Mouse (Mus musculus) heart, embryonic 14.5 days (tissue): ENCODE data around the gene Dnajc13. TPM values are rescaled to one million over a fixed set of nuclear protein-coding genes. Genes with fewer than 3 reads are reported as not detected.

ENCODE experiments used
- ATAC-seq: fragments of 200-750 bp; cut with Nextera tagmentation; 2 replicates; pipeline ENCODE4 v1.8.0; 2017; ENCODE audit warnings: low read depth, moderate TSS enrichment; ENCODE audit not compliant: insufficient number of reproducible peaks, insufficient read depth, low FRiP score
- H3K27ac ChIP-seq, 2 experiments: fragments of 200-500 bp in 1 of 2; fragments of 300-500 bp in 1 of 2; sonication (generic) in 1 of 2; replicated peaks in 1 of 2; 2 replicates each; pipeline ENCODE4 v1.5.1; 2012 to 2014; ENCODE audit warnings: low read depth in 2 of 2, low read length in 2 of 2, control low read depth in 1 of 2, mild to moderate bottlenecking in 1 of 2, mixed read lengths in 1 of 2; ENCODE audit not compliant: control insufficient read depth in 1 of 2, insufficient read depth in 1 of 2
- H3K27me3 ChIP-seq: fragments of 300-500 bp; sonication (generic); 2 replicates; pipeline ENCODE4 v1.6.1; 2014; ENCODE audit warnings: mild to moderate bottlenecking, low read length, control low read depth; ENCODE audit not compliant: control insufficient read depth, insufficient read depth
- H3K36me3 ChIP-seq: fragments of 300-500 bp; sonication (generic); 2 replicates; pipeline ENCODE4 v1.6.1; 2014; ENCODE audit warnings: mild to moderate bottlenecking, control low read depth, low read length, mixed read lengths; ENCODE audit not compliant: control insufficient read depth, insufficient read depth
- H3K4me1 ChIP-seq, 2 experiments: fragments of 200-500 bp in 1 of 2; fragments of 300-500 bp in 1 of 2; sonication (generic) in 1 of 2; 2 replicates each; pipeline ENCODE4 v1.6.1; 2012 to 2014; ENCODE audit warnings: low read length in 2 of 2, control low read depth in 1 of 2, mixed read lengths in 1 of 2; ENCODE audit not compliant: control insufficient read depth in 2 of 2, insufficient read depth in 2 of 2
- H3K4me2 ChIP-seq: fragments of 300-500 bp; sonication (generic); 2 replicates; pipeline ENCODE4 v1.6.1; 2014; ENCODE audit warnings: mild to moderate bottlenecking, low read length
- H3K4me3 ChIP-seq, 2 experiments: fragments of 200-500 bp in 1 of 2; fragments of 300-500 bp in 1 of 2; sonication (generic) in 1 of 2; 2 replicates each; pipeline ENCODE4 v1.5.1; 2012 to 2014; ENCODE audit warnings: low read length in 2 of 2, mild to moderate bottlenecking in 2 of 2, control low read depth in 1 of 2, low read depth in 1 of 2, moderate library complexity in 1 of 2; ENCODE audit not compliant: control insufficient read depth in 1 of 2, insufficient read depth in 1 of 2
- H3K9ac ChIP-seq: fragments of 300-500 bp; sonication (generic); 2 replicates; pipeline ENCODE4 v1.6.1; 2014; ENCODE audit warnings: mild to moderate bottlenecking, low read length
- H3K9me3 ChIP-seq: fragments of 300-500 bp; sonication (generic); 2 replicates; pipeline ENCODE4 v1.6.1; 2016; ENCODE audit warnings: low read length, control low read depth; ENCODE audit not compliant: control insufficient read depth
- WGBS: fragments of 180-500 bp; shearing (Covaris S2); extraction: QIAGEN DNeasy Blood & Tissue Kit; methylation state at CpG from one replicate; pipeline ENCODE4 v1.1.7; 2014; 5-methylcytosine and 5-hydroxymethylcytosine counted together
- polyA plus RNA-seq: library from polyadenylated mRNA; unstranded; fragments of >200 nt; fragmentation: Nextera tagmentation; extraction: Ambion mirVana; gene quantifications from 2 replicates; pipeline ENCODE4 v1.2.1, GENCODE M21; 2014

Gene Dnajc13
- polyA plus RNA-seq, 1 experiment from 2014 or later: 15.5 TPM

DNA sequence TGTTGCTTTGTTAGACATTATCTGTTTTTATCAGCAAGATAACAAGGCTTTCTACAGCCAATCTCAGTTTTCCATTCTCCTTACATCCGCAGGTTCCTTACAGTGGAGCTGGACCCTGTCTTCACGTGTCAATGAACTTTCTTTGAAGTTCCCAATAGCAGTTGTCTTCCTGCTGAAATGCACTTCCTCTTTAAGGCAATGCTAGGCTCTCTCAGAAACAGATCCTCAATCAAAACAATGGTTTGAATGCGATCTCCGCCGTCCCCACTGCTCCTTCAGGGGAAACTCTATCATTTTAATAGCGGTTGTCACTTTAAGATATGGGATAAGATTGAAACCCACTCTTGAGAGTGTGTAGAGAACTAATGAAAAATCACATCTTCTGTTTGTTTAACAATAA is 22.2 kb upstream of the Dnajc13 start:
- H3K27ac ChIP-seq: no peak overlapping the region
- no peak for ATAC-seq
- no peak overlapping the region for H3K4me3 ChIP-seq
- no peaks in the 10 kb centered on the region for H3K27me3 ChIP-seq
- no peak overlapping the region for H3K9ac ChIP-seq
- 40% methylated on average over 6 of the region's 6 CpGs for WGBS
- no peak overlapping the region for H3K4me2 ChIP-seq
- no peaks in the 10 kb centered on the region for H3K9me3 ChIP-seq
- no peaks in the 10 kb centered on the region for H3K4me1 ChIP-seq
- H3K36me3 ChIP-seq: no peaks in the 10 kb centered on the region

DNA sequence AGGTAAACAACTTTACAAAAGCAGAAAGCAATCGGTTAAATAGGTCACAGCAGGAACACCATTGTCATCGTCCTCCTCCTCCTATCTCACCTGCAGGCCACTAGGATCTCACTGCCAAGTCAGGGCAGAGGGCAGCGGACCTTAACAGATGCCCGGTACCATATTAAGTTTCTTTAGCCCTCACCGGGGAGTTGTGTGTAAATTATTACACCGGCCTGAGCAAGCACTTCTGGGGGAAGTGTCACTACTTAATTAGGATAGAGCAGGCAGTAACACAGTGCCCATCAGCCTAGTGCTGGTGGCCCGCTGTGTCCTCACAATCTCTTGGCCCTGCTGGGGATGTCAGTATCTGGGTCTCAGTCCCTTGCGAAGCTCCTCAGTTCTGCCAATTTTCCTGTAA is 19.8 kb upstream of the Dnajc13 start:
- Histone ChIP-seq H3K9me3 (no peaks in the 10 kb centered on the region), H3K36me3 (no peaks in the 10 kb centered on the region), H3K4me1 (no peaks in the 10 kb centered on the region), H3K27me3 (no peaks in the 10 kb centered on the region), H3K9ac (no peak overlapping the region), H3K4me2 (no peak overlapping the region), H3K27ac (no peak overlapping the region), H3K4me3 (no peak overlapping the region)
- WGBS: 49% methylated on average over 8 of the region's 8 CpGs
- no peak for ATAC-seq

DNA sequence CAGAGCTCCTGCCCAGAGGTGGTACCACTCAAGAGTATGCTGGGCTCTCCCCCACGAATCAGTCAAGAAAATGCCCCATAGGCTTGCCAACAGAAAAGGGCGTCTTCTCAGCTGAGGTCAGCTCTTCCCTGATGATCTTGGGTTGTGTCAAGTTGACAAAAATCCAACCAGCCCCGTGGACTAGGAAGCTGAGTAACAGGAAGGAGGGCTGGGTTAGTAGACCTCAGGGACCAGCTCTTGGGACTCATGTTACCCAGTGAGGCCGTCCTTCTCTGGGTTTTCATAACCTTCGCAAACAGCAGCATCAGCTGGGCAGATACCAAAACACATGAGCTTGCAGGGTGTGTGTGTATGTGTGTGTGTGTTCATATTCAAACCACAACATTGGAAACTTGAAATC is 19.0 kb upstream of the Dnajc13 start:
- Histone ChIP-seq H3K9ac (no peak overlapping the region), H3K4me1 (no peaks in the 10 kb centered on the region), H3K27me3 (no peaks in the 10 kb centered on the region), H3K4me2 (no peak overlapping the region), H3K9me3 (no peaks in the 10 kb centered on the region), H3K27ac (no peak overlapping the region), H3K36me3 (no peaks in the 10 kb centered on the region), H3K4me3 (no peak overlapping the region)
- 69% methylated on average over 5 of the region's 5 CpGs for WGBS
- ATAC-seq: no peak

DNA sequence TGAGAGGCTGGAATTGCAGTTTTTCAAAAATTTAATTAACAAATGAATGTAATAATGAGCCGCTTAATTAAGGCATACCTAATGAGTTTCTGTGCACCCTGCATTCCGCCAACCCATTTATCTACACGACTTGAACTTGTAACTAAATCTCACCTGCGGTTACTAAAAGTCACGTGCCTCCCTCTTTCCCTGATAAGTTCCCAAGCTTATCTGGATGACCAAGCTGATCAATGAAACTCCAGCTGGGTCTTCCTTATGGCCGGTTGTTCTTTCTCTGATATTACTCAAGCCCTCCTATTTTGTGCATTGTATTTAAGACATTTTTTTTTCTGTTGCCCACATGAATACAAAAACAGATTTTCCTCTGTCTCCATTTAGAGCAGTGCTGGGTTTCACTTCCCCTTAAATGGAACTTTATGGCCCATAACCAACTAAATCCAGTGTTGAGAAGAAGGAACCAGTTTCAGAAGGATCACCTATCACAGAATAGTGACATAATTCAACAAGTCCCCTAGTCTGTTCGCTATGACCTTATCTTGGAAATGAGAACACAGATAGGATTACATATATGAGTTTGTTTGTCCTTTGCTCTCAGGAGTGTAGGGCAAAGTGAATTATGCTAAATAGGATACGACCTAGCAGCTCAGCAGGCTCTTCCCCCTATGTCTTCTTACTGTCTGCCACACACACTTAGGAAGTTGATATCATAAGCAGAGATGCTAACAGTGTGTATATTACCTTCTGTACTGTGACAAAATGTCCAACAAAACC is 18.2 kb upstream of the Dnajc13 start:
- 62% methylated on average over 8 of the region's 8 CpGs for WGBS
- H3K4me3 ChIP-seq: no peak overlapping the region
- H3K4me2 ChIP-seq: no peak overlapping the region
- H3K9me3 ChIP-seq: no peaks in the 10 kb centered on the region
- H3K27ac ChIP-seq: no peak overlapping the region
- ATAC-seq: no peak
- no peaks in the 10 kb centered on the region for H3K4me1 ChIP-seq
- no peak overlapping the region for H3K9ac ChIP-seq
- no peaks in the 10 kb centered on the region for H3K36me3 ChIP-seq
- no peaks in the 10 kb centered on the region for H3K27me3 ChIP-seq

DNA sequence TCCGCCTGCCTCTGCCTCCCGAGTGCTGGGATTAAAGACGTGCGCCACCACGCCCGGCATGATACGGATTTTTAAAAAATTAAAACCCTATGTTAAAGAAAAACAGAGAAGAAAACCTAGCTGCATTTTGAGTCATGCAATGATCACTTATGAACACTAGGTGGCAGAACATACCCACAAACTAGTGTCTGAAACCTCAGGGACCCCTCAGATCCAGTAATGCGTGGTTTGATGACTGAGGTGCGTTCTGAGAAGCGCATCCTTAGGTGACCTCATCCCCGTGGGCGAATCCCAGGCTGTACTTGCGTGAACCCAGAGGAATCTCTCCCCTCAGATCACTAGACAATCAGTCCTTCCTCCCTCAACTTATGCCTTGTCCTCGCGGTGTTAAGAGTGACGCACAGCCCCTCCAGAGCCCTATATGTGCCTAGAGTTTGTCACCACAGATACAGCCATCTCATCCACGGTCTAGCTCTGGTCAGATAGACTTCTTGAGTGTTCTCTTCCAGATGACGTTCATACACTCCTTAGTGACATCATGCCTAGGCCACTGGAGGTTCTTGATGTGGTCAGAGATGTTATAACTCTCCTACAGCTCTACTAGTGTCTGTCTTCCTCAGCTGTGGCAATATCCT is 14.9 kb upstream of the Dnajc13 start:
- Histone ChIP-seq H3K9me3 (no peaks in the 10 kb centered on the region), H3K4me2 (peak overlapping the region; percentile 49)
- no peak for ATAC-seq

DNA sequence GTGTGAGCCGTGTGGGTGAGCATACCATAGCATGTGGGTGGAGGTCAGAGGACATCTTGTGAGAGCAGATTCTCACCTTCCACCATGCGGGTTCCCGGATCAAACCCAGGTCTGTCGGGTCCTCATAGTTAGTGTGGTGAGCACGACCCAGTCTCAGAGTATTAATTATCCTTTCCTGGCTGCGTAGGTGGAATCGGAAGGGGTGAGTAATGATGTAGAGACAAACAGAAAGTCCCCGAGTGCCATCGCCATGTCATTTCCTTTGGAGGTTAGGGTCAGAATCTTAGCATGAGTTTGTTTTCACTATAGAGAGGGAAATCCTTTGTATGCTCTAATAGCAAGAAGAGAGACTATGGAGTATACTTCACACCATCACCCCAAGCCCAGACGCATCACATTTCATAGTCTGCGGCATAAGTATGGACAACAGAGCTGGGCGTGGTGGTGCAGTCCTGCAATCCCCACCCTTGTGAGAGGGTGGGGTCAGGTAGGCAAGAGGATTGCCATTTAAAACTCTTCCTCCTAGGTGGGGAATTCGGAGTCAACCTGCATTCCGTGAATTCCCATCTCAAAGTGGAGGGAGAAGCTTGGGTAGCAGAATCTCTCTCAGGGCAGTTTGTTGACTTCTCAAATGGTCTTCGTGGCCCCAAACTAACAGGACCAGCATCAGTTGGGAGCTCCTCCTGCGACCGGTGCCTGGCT is 12.5 kb upstream of the Dnajc13 start:
- Histone ChIP-seq H3K9me3 (no peaks in the 10 kb centered on the region), H3K9ac (no peak overlapping the region), H3K27me3 (no peaks in the 10 kb centered on the region), H3K4me3 (no peak overlapping the region), H3K36me3 (no peaks in the 10 kb centered on the region), H3K4me2 (no peak overlapping the region), H3K27ac (no peak overlapping the region), H3K4me1 (no peaks in the 10 kb centered on the region)
- ATAC-seq: no peak
- 76% methylated on average over 17 of the region's 17 CpGs for WGBS

More for the DNA sequence above, 14.9 kb upstream of the Dnajc13 start:
- H3K9ac ChIP-seq: no peak overlapping the region
- H3K4me1 ChIP-seq: no peaks in the 10 kb centered on the region
- H3K4me3 ChIP-seq: no peak overlapping the region
- WGBS: 21% methylated on average over 18 of the region's 18 CpGs
- no peak overlapping the region for H3K27ac ChIP-seq
- no peaks in the 10 kb centered on the region for H3K27me3 ChIP-seq
- no peaks in the 10 kb centered on the region for H3K36me3 ChIP-seq

DNA sequence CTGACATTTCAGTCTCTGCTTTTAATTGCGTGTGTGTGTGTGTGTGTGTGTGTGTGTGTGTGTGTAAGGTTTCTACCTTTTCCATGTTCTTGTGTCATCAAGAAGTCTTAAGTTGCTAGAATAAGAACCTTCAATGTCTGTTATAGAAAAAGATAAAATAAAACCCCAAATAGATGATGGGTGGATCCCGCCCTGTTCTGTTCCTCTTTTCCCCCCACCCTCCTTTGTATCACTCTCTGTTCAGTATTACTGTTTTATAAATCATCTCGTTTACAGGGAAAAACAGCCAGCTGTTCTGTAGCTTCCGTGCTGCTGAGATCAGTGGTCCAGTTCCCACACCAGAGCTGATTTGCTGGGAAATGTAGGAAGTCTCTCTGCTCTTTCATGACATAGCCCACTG is 9.3 kb upstream of the Dnajc13 start:
- Histone ChIP-seq H3K9me3 (no peaks in the 10 kb centered on the region), H3K27ac (no peak overlapping the region), H3K9ac (no peak overlapping the region), H3K27me3 (no peaks in the 10 kb centered on the region), H3K4me1 (no peaks in the 10 kb centered on the region), H3K36me3 (no peaks in the 10 kb centered on the region), H3K4me2 (no peak overlapping the region), H3K4me3 (no peak overlapping the region)
- 69% methylated on average over 4 of the region's 4 CpGs for WGBS
- no peak for ATAC-seq
